In genomic region chrX:58030835-58031670, GRCm38 (mm10) we compare ENCODE assay signal across 9 mouse cellular contexts. TPM values are rescaled to one million over a fixed set of nuclear protein-coding genes. Genes with fewer than 3 reads are reported as not detected.
DNase-seq lines count a peak whose midpoint lies in the region; ATAC-seq and TF ChIP-seq lines count a peak whose summit lies in the region.
"Had no signal": no experiment of that assay in that cellular context is flagged by ENCODE, and none has a peak within 500 bp of the region (broad histone marks: within the 10 kb centered on the region; RNA-seq: fewer than 3 reads in every experiment).

No protein-coding gene starts in this region.

- peaks cover 10% of the 10 kb centered on the region for H3K4me1 ChIP-seq in heart, embryonic 15.5 days (replicated peaks)
- no peaks in the 10 kb centered on the region for H3K4me1 ChIP-seq in heart, adult 2 months (ENCODE audit: control insufficient read depth, insufficient read depth, low read length)
- H3K4me1 ChIP-seq in forebrain, embryonic 11.5 days (replicated peaks; ENCODE audit: control insufficient read depth, insufficient read depth, low read length), result no peaks in the 10 kb centered on the region
- H3K4me1 ChIP-seq in liver, embryonic 13.5 days (replicated peaks), result no peaks in the 10 kb centered on the region

- WGBS in heart, embryonic 15.5 days, result 17% methylated on average over 51 of the region's 56 CpGs
- 16% methylated on average over 56 of the region's 56 CpGs for WGBS in heart, adult 2 months
- 21% methylated on average over 44 of the region's 56 CpGs for WGBS in forebrain, embryonic 11.5 days
- WGBS in liver, embryonic 13.5 days (ENCODE audit: insufficient replicate concordance), result 18% methylated on average over 55 of the region's 56 CpGs

- ATAC-seq in heart, embryonic 15.5 days (replicated peaks; ENCODE audit: insufficient number of reproducible peaks, insufficient read depth, low FRiP score, low read depth), result peak; percentile 16; the same call in 1 of the 2 replicates
- ATAC-seq in forebrain, embryonic 11.5 days (replicated peaks; ENCODE audit: low FRiP score), result peak; percentile 60
- no peak for ATAC-seq in liver, embryonic 13.5 days (ENCODE audit: low read depth)
- ATAC-seq in erythroid progenitor cell, adult 5-6 weeks (replicated peaks; ENCODE audit: low FRiP score, poor library complexity, severe bottlenecking), result no peak

- no peak overlapping the region for H3K9ac ChIP-seq in heart, embryonic 15.5 days
- no peak overlapping the region for H3K9ac ChIP-seq in heart, adult 2 months (ENCODE audit: low read depth, low read length)
- peak overlapping the region; percentile 72 for H3K9ac ChIP-seq in forebrain, embryonic 11.5 days (ENCODE audit: low read length)
- H3K9ac ChIP-seq in liver, embryonic 13.5 days, result no peak overlapping the region

- no peak for TF ChIP-seq CTCF in heart, adult 2 months (IDR thresholded peaks at IDR 0.05)

- H3K4me3 ChIP-seq in heart, embryonic 15.5 days, result peak overlapping the region; percentile 55
- H3K4me3 ChIP-seq in heart, adult 2 months, result no peak overlapping the region
- peak overlapping the region; percentile 49 for H3K4me3 ChIP-seq in forebrain, embryonic 11.5 days (ENCODE audit: low read depth, low read length)
- peak overlapping the region; percentile 26; the same call in 1 of the 2 replicates for H3K4me3 ChIP-seq in liver, embryonic 13.5 days (replicated peaks)

- peak overlapping the region; percentile 76 for H3K4me2 ChIP-seq in heart, embryonic 15.5 days
- H3K4me2 ChIP-seq in forebrain, embryonic 11.5 days (ENCODE audit: low read depth, low read length, severe bottlenecking), result peak overlapping the region; percentile 60
- H3K4me2 ChIP-seq in liver, embryonic 13.5 days, result peak overlapping the region; percentile 45

- no peaks in the 10 kb centered on the region for H3K79me2 ChIP-seq in heart, adult 2 months (replicated peaks; ENCODE audit: control insufficient read depth, insufficient read depth, low read length)

- H3K27me3 ChIP-seq in heart, embryonic 15.5 days, result peaks cover 81% of the 10 kb centered on the region
- H3K27me3 ChIP-seq in heart, adult 2 months (ENCODE audit: control insufficient read depth, insufficient read depth, low read length), result peaks cover 16% of the 10 kb centered on the region
- no peaks in the 10 kb centered on the region; the same call in 1 of the 2 replicates for H3K27me3 ChIP-seq in forebrain, embryonic 11.5 days (ENCODE audit: control insufficient read depth, insufficient read depth, low read length)
- H3K27me3 ChIP-seq in liver, embryonic 13.5 days, result peaks cover 86% of the 10 kb centered on the region

- no peak overlapping the region for H3K27ac ChIP-seq in heart, embryonic 15.5 days
- H3K27ac ChIP-seq in heart, adult 2 months, result no peak overlapping the region
- peak overlapping the region; percentile 83 for H3K27ac ChIP-seq in forebrain, embryonic 11.5 days (ENCODE audit: low read depth, low read length)
- H3K27ac ChIP-seq in liver, embryonic 13.5 days, result no peak overlapping the region

- TF ChIP-seq EP300 in heart, adult 2 months (IDR thresholded peaks at IDR 0.05; ENCODE audit: insufficient read depth, low read depth, low read length), result no peak

- intact Hi-C loops in heart, adult 2 months (cut with DNase I), result loop anchor here (5.0 kb wide), 1 partner anchor 109 kb away; no protein-coding TSS in a partner anchor

- no peak for TF ChIP-seq POLR2A in heart, adult 2 months (IDR thresholded peaks at IDR 0.05; ENCODE audit: insufficient read depth, low read depth, low read length)

- no peak for DNase-seq in heart, adult 2 months
- peak; percentile 44 for DNase-seq in brain, adult 2 months (ENCODE audit: low read depth, low spot score)
- DNase-seq in forebrain, embryonic 11.5 days (ENCODE audit: low spot score), result peak; percentile 59
- DNase-seq in liver, embryonic 13.5 days, result no peak
- no peak for DNase-seq in layer of hippocampus, adult 11-12 months (ENCODE audit: low spot score)
- DNase-seq in spleen, postnatal 14 days (ENCODE audit: low spot score in 2 of 2), result no peak

- no peaks in the 10 kb centered on the region for H3K9me3 ChIP-seq in heart, embryonic 15.5 days (replicated peaks)
- H3K9me3 ChIP-seq in forebrain, embryonic 11.5 days (ENCODE audit: control insufficient read depth, low read length), result no peaks in the 10 kb centered on the region
- no peaks in the 10 kb centered on the region for H3K9me3 ChIP-seq in liver, embryonic 13.5 days (replicated peaks)

- no peaks in the 10 kb centered on the region for H3K36me3 ChIP-seq in heart, embryonic 15.5 days
- no peaks in the 10 kb centered on the region for H3K36me3 ChIP-seq in heart, adult 2 months (ENCODE audit: control insufficient read depth, insufficient read depth, low read length)
- no peaks in the 10 kb centered on the region for H3K36me3 ChIP-seq in forebrain, embryonic 11.5 days (ENCODE audit: control insufficient read depth, insufficient read depth, low read length)
- H3K36me3 ChIP-seq in liver, embryonic 13.5 days, result no peaks in the 10 kb centered on the region

RNA-seq across cellular contexts. Expression of gene Zic3, which starts 8.6 kb away (rescaled TPM):
- 0.09 and 0.11 TPM in 2 replicates for polyA plus RNA-seq in heart, embryonic 15.5 days (2015; fragmentation: Nextera tagmentation; extraction: Ambion mirVana)
- not detected for total RNA-seq in heart, adult 2 months (2021)
- 0.12 TPM in 1 of 2 replicates, not detected in the other for polyA plus RNA-seq in heart, adult 2 months (2012; rRNA removed)
- polyA plus RNA-seq in forebrain, embryonic 11.5 days (2014; fragmentation: Nextera tagmentation; extraction: Ambion mirVana), result 32.4 and 36.1 TPM in 2 replicates
- polyA plus RNA-seq in liver, embryonic 13.5 days (2015; fragmentation: Nextera tagmentation; extraction: Ambion mirVana), result not detected in 2 replicates
- not detected in 2 replicates for total RNA-seq in erythroid progenitor cell, adult 5-6 weeks (2015; ENCODE audit: low replicate concordance)
- total RNA-seq in erythroid progenitor cell, adult 5-6 weeks (2017; ENCODE audit: low replicate concordance), result not detected in 2 replicates
- total RNA-seq: heart, postnatal 10 days had no signal

Comparison
In these comparisons a context has a peak if more than half of its experiments do, and no peak if none do; other contexts are left out.
1. ATAC-seq: peak in heart, embryonic 15.5 days (single experiment) and forebrain, embryonic 11.5 days (single experiment); none in liver, embryonic 13.5 days (single experiment) and erythroid progenitor cell, adult 5-6 weeks (single experiment).
2. DNase-seq: peak in brain, adult 2 months (single experiment) and forebrain, embryonic 11.5 days (single experiment); none in heart, adult 2 months (0 of 2), liver, embryonic 13.5 days (single experiment), layer of hippocampus, adult 11-12 months (single experiment) and spleen, postnatal 14 days (0 of 2).
3. RNA of gene Zic3, which starts 8.6 kb away (polyA plus RNA-seq): 32.4 to 36.1 TPM in forebrain, embryonic 11.5 days; 0.09 to 0.11 TPM in heart, embryonic 15.5 days, not detected in liver, embryonic 13.5 days and 0.12 TPM in heart, adult 2 months; every median in the first group is over 10 times any median in the second.
4. Peak in every context shown above with its lines, with median percentiles within 50 percentile points of each other: H3K4me2 ChIP-seq.